Mouse (Mus musculus): ENCODE results near the gene Osbpl3.

The Osbpl3 gene

DNA sequence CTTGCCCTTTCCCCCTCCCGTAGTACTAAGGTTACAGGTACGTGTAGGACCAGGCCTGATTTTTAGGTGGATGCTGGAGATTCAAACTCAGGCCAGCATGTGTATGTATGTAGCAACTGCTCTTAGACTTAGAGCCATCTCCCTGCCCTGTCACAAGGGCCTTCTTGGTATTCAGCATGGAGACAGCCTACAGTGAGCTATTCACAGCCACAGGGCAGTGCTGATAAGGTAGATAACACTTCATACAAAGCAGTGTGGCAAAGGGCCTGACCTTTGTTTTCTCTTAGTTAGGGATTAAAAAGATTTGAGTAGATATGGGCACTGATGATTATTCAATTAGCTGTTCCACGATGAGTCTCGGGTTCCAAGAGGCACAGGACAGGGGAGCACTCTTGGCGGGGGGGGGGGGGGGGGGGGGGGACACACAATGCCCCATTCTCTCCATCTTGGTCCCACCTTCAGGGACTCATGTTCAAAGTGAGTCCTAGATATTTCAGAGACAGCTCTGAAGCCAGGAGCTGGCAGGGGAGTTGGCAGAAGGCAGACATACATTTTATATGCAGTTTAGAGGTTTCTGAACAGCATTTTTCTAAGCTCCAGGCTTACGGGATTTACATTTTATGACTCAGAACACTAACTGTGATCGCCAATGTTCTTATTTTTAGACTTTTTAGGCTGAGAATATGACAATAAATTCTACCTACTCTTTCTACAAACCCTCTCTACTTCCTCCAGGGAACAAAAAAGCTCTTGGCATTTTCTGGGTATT, 56.4 kb downstream of the Osbpl3 start:
- no peak for DNase-seq

DNA sequence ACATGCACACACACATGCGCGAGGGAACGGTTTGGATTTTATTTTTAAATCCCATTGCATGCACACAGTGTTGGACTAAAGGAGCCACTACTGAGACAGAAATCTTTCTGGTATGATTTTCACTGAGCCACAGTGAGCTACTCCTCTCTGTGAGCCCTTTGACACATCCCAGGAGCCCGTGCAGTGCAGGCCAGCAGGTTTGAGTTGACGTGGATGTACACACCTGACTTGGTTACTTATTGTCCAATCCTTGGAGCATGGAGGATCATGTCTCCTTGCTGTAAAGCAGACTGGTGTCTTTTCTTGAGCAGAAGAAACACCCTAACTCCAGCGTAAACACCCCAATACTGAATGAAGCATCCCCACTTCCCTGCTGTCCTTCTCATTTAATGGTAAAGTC, 57.7 kb downstream of the Osbpl3 start:
- no peak for DNase-seq

DNA sequence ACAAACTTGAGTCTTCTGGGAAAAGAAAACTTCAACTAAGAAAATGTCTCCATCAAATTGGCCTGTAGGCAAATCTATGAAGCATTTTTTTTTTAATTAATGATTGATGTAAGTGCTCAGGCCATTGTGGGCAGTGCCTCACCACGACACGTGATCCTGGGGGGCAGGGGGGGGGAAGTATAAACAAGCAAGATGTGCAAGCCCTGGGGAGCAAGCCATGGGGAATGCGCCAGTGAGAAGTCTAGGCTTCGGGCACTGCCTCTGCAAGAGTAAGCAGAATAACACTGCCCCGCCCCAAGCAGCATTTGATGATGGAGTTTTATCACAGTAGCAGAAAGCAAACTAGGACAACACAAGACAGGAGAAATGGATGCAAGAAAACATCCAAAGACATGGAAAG, 58.9 kb downstream of the Osbpl3 start:
- DNase-seq: no peak

DNA sequence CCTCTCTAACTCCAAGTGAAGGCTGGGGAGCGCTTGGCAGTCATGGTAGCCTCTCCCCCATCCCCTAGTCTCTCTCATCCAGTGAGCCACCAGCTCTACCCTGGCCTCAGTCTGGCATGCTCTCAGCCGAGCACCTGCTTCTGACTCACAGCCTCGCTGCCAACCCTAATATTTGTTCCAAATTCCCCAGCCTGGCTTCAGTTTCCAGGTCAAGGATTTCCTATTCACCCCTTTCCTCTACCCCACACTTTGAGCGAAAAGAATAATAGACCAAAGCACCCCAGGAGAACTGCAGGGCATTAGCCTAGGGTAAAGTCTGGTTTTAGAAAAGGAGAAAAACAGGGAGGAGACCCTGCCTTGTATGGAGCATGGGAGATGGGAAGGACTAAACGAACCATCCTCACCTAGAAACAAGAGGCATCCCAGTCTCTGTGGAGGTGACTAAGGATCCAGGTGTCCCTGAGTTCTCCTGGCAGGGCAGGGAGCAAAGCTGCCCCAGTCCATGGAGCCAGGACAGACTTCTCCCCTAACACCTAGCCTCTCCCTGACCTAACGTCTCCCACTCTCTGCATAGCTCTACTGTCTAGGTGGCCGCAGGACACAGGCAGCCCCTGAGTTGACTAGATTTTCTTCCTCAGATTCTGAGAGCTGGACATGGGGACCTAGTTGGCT, 60.2 kb downstream of the Osbpl3 start:
- DNase-seq: no peak

DNA sequence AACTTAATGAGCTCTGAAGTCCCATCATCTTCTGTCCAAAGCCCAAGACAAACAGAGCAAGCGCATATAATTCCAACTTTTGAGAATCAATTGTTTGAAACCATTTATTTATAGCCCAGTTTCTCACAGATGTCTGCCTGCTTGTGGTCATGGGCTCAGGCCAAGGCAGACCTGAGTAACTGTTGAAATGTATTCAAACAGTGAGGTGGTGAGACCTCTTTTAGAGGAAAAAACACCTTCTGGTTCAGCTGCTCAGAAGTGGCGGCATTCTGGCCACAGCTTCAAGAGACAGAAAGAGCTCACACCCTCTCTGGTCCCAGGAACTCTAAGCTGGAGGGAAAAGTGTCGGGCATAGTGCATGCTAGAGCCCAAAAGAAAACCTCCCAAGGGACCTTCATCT, 61.6 kb downstream of the Osbpl3 start:
- no peak for DNase-seq

DNA sequence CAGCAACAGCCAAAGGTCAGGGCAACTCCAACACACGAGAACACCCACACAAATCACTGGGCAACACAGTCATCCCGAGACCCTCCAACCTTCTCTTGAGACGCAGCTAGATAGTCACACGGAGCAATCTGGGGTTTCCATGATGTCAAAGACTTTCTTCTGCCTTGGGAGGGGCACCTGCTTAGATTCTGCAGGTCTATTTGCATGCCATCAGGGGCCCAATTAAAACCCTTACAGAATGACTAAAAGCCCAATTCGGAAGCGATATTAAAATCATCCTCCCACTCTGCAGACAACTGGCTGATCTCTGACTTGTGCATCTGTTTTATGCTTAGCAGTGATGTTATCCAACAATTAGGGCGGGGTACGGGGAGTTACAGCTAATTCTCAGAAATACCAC, 62.0 kb downstream of the Osbpl3 start:
- DNase-seq: no peak

DNA sequence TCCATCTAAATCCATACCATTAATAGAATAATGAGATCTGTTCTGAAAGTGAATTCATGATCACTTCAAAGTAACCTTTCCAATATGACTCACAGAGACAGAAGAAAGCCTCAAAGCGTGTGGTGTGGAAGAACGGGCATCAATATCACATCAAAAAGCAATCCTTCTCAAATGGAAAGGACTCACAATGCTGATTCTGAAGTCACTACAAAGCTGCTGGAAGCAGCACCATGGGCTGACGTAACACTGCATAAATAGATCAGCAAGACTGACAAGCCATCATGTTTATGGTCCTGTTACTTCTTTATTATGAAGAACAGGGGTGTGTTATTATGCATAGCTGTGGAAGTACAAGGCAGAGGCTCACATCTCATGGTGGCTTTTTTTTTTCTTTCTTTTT, 64.0 kb downstream of the Osbpl3 start:
- DNase-seq: no peak

DNA sequence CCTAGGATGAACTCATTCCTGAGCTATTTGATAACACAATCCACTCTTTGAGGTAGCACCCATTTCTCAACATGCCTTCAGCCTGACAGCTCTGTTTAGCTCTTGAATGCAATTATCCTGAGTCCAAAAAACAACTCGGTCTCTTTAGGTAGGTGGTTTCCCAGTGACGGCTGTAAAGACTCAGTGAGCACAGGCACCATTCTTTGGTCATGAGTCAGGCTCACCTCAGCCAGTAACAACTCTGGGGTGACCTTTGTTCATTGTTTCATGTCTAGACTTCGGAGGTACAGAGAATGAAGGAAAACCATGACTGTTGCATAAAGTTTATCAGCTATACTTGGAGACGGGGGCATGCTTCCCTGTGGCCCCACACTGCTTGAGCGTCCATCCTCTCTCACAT, 65.7 kb downstream of the Osbpl3 start:
- no peak for DNase-seq

DNA sequence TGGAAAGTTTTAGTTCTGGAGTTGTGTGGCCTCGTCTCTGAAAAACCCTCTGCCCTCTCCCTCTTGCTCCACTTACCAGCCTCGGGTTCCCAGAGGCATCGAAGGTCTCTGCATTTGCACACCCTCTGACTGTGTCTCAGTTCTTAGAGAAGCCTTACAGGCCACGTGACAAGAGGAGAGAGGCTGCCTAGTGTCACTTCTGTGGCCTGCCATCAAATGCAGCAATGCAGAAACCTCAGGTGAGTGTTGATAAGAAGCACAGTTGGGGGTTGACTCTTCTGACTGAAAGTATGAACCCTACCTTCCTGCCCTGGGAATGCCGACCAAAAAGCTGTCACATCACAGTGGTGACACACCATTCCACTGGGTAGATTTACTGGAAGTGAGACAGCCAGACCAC, 68.4 kb downstream of the Osbpl3 start:
- no peak for DNase-seq

DNA sequence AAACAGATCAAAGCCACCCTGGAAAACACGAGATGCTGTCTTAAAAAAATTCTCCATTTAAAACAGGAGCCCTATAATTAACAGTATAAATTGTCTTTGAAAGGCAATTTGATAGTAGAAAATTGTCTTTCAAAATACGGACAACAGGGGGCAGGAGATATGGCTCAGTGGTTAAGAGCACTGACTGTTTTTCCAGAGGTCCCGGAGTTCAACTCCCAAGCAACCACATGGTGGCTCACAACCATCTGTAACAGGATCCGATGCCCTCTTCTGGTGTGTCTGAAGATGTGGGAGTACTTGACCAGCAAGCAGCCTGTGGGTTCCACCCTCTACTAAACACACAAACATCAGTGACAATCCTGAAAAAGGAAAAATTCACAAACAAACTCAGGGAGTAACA, 69.5 kb downstream of the Osbpl3 start:
- no peak for DNase-seq

DNA sequence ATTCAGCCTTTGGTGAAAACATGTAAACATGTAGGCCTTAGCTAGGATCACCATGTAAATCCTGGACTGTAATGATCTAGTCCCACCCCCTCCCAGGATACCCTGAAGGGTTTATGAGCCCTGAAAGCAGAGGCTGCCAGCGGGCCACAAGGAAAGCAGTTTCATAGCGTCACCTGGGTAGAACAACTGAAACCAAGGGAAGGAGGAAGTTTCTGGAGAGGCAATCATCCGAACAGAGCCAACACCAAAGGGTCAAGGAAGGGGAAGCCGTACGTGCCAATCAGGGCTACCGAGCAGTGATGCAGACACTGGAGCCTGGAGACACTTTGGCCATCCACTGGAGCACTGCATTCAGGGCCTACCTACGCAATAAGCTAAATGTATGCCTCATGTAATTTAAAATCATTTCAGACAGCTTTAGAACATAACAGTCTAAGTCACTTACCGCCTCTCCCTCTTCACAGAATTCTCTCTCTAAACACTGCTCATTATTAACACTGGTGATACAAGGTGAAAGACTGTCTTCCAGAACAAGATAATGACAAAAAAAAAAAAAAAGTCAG, 70.5 kb downstream of the Osbpl3 start:
- no peak for DNase-seq

DNA sequence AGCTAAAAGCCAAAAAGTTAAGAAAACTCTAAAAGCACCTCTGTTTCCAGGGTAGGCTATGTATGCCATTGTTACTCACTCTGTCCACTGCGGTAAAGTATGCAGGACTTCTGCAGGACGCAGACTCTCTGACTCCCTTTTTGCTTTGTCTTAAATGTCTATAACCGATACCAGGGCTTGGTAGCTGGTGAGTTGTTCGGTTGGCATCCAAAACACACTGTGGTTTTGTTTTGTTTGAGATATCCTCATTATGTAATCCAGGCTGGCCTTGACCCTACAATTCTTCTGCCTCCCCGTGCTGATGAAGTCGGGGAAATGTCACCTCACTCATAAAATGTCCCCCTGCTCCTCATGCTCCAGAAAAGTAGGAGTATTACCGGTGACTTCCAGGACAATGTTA, 73.3 kb downstream of the Osbpl3 start:
- no peak for DNase-seq

DNA sequence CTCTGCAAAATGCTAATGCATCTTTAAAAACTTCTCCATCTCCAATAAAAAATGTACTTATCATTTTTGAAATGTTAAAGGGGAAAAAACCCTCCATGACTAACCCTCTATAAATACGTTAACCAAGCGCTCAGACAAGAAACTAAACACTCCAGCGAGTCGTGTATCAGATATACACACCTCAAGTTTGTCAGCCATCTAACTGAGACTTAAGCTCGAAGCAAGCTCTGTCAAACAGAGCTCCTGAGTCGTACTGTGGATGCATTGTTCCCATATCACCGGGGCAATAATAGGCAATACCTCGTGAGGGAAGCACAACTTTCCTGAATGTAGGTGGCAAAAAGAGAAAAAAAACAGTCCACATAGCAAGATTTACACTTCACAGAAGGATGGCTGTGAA, 73.8 kb downstream of the Osbpl3 start:
- DNase-seq: no peak

DNA sequence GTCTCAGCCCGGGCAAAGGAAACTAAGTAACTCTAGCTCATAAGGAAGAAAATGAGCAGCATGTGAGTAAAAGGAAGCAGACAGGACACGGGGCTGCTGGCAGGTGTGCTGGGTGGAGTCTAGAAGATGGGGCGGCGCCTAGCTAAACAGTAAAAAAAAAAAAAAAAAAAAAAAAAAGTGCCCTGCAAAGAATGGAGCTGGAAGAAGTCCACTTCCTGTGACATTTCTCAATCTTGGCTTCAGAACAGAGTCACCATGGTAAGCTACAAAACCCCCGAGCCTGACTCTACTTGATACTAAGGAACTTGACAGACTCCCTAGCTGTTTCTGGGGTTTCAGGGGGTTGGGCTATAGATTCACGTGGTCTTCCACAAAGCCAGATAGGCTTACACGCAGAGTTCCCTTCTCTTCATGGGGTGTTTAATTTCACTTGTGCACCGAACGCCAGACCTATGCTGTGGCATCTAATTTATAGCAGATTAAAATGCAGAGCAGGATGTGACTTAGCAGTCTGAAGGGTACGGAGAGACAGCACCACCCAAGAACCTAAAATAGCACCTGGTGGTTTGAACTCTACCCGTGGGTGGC, 74.4 kb downstream of the Osbpl3 start:
- no peak for DNase-seq

DNA sequence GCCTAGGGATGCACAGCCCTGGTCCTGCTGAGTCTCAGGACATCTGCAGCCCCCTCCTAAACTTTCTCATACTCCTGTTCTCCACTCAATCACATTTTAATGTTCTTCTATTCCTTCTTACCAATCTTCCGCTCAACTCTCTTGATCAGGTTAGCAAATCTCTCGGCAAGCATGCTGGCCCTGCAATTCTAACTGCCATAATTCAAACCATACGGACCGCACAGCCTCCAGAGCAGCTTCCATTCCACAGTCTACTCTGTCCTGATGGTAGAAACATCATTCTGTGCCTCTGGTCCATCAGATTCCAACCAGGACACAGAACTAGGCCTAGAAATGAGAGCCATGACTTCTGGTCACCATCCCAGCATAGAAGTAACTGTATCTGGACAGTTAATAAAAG, 76.3 kb downstream of the Osbpl3 start:
- no peak for DNase-seq

DNA sequence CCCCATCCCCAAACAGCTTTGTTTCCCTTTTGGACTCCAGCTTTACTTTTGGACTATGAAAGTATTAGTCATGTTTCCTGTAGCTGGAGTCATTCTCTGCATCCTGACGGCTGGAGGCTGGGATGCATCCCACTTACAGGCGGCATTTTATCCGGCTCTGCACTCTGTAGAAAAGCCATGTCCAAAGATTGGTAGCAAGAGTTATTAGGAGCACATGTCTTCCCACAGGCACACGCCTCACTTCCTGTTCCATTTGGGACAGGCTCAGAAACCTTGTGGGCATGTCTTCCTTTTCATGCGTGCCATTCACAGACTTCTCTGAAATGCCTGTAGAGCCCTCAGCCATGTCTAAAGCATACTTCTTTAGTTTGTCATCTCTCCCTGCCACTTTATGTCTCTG, 76.9 kb downstream of the Osbpl3 start:
- no peak for DNase-seq

DNA sequence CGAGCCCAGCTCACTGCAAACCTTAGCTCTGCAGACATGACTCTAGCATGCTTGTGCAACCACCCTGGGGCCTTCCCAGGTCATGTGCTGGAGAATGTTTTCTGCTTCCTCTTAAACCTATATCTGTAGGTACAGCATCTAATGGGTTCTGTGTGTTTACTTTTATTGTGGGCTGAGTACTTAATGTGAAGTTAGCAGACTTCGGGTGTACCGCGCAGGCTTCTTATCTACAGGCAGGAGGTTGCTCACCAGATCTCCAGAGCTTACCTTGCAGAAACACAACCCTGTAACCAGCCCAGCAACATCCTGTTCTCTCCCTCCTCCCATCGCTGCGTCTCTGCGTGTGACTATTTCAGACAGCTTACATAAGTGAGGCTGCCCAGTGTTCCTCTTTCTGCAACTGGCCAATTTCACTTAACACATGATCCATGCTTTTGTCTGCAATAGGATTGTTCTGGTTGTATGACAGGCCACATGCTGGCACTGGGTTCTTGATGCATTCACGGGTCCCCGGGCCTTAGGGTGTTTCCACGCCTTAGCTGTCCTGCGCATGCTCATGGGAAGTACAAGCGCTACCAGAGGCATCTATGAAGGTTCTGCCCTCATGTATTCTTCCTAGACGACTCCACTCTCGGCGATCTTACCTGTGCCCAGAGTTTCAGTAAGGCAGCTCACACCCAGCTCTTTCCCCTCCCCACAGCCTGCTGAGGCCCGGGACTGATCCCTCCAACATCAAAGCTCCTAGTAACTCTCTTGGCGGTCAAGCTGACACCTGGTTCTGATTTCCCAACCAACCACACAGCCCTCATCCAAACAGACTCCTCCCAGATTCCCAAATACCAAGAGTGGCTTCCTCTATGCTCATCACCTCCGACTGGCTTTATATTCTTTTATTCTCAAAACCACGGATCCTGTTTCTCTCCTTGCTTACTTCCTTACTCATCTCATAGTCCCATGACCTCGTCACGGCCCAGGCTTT, 78.0 kb downstream of the Osbpl3 start:
- DNase-seq: no peak

DNA sequence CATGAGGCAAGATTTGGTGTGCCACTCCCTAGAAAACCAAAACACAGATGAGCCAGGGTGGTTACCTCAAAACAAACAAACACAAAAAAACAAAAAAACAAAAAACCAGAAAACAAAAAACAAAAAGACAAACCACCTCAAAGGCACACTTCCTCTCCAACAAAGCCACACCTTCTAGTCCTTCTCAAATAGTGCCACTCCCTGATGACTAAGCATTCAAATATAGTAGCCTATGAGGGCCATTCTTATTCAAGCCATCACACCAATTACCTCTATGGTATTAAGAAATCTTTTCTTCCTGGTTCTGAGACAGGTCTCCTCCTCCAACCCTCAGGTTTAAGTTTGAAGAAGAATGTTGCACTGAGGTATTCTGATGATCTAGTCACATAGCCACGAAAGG, 79.3 kb downstream of the Osbpl3 start:
- DNase-seq: no peak

DNA sequence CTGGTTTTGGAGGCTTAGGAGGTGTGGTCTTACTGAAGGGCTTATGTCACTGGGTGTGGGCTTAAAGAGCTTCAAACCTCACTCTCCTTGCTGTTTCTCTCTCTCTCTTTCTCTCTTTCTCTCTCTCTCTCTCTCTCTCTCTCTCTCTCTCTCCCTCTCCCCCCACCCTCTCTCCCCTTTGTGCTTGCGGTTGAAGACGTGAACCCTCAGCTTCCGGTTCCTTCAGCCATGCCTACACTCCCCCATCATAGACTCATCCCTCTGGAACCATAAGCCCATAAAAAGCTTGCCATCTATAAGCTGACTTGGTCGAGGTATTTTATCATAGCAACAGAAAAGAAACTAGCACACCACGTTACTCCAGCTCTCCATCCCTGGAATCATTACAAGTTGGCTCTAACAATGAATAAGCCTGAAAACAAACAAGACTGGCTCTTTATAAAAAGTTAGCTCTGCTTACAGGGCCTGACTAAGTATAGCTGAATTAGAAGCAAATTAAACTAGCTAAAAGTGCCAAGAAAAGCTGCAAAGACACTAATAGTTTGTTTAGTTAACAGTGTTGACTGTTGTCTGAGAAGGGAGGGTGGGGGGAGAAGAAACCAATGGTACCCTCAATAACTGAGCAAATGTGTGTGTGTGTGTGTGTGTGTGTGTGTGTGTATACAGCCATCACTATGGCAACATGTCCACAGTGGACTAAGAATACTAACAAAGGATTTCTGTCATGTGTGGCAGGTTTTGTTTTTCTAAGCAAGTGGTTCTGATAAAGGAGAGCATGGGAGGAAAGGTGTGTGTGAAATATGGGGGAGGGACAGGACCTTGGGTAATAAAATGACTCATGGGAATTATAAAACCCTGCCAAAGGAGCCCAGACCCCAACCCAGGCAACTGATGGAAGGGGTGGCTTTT, 83.2 kb downstream of the Osbpl3 start:
- no peak for DNase-seq

DNA sequence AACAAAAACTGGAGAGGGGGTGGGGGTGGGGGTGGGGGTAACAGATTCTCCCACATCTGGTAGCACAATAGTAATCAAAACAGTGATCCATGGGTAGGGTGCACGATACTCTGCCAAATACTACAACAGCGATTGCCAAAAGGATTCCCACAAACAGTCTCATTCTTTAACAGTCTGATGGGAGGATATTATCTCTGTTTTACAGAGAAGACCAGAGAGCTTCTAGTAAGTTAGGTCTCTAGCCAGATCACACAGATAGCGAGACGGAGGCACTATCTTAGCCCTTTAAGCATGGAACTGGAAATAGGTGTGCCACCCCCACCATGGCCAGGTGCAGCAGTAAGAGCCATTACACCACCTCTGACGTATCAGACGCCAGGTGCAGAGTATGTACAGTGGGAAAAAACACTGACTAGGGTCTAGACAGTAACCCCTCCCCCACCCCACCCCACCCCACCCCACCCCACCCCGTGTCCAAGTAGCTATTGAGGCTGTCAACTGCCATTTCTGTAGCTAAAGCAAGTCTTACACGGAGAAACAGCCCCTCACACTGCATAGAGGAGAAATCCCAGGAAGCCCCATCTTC, 84.4 kb downstream of the Osbpl3 start:
- no peak for DNase-seq

Data from right cerebral cortex, postnatal 4 days (tissue).